Mouse (Mus musculus): Measurements from ENCODE around the gene Notch2. TPM values are rescaled to one million over a fixed set of nuclear protein-coding genes. Genes with fewer than 3 reads are reported as not detected.

Gene Notch2
- polyA plus RNA-seq, 1 experiment from 2014 or later, result 6.4 TPM

- no peaks in the 10 kb centered on the region for H3K27me3 ChIP-seq
- H3K9ac ChIP-seq, result no peak overlapping the region
- 21% methylated on average over 2 of the region's 2 CpGs for WGBS (ENCODE audit: insufficient replicate concordance)
- H3K36me3 ChIP-seq (replicated peaks), result no peaks in the 10 kb centered on the region
- no peak for ATAC-seq (ENCODE audit: insufficient read depth)
- H3K27ac ChIP-seq (replicated peaks), result no peak overlapping the region
- no peaks in the 10 kb centered on the region for H3K4me1 ChIP-seq (replicated peaks)
- H3K9me3 ChIP-seq (replicated peaks), result no peaks in the 10 kb centered on the region
- no peak overlapping the region for H3K4me3 ChIP-seq (replicated peaks)
- no peak overlapping the region for H3K4me2 ChIP-seq
These were observed 144.3 kb downstream of the Notch2 start for GRCm38 (mm10) chr3:98157585-98157984.

DNA sequence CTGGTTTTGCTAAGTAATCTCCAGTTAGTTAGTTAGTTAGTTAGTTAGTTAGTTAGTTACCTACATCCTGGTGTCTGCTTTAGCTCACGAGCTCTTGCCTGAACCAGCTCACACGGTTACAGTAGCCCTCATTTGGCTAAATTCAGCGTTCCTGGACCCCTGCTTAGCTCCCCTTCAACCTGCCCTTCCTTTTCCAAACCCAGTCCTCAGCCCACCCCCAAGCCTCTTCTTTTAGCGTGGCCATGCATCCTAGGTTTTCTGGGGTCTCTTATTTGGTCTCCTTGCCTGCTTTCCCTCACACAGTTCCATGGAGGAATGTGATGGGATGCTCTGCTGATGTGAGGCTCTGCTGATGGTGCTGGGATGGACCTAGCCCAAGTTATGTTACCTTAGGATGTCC is 145.3 kb downstream of the Notch2 start:
- H3K4me3 ChIP-seq (replicated peaks), result no peak overlapping the region
- no peak for ATAC-seq (ENCODE audit: insufficient read depth)
- H3K27ac ChIP-seq (replicated peaks), result no peak overlapping the region
- no peaks in the 10 kb centered on the region for H3K9me3 ChIP-seq (replicated peaks)
- H3K27me3 ChIP-seq, result no peaks in the 10 kb centered on the region
- no peak overlapping the region for H3K4me2 ChIP-seq
- 62% methylated on average over 4 of the region's 4 CpGs for WGBS (ENCODE audit: insufficient replicate concordance)
- H3K4me1 ChIP-seq (replicated peaks), result no peaks in the 10 kb centered on the region
- no peak overlapping the region for H3K9ac ChIP-seq
- no peaks in the 10 kb centered on the region for H3K36me3 ChIP-seq (replicated peaks)

DNA sequence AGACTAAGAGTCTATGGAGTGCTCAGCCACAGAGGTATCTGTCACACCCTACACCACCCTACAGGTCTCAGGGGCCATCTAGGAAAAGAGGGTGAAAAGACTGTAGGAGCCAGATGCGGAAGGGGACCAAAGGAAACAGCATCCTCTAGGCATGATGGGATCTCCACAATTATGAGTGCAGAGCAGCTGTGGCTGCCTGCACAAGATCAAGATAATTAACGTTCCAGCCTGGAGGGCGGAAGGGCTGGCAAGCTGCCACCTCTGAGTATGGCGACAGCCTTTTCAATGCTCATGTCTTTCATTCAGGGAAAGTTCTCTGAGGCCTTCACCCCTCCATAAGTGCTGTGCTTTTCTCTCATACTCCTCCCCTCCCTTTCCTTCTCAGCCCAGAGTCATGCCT is 146.0 kb downstream of the Notch2 start:
- H3K27ac ChIP-seq (replicated peaks), result no peak overlapping the region
- 55% methylated on average over 4 of the region's 4 CpGs for WGBS (ENCODE audit: insufficient replicate concordance)
- no peak overlapping the region for H3K4me2 ChIP-seq
- H3K36me3 ChIP-seq (replicated peaks), result no peaks in the 10 kb centered on the region
- H3K9ac ChIP-seq, result no peak overlapping the region
- no peaks in the 10 kb centered on the region for H3K9me3 ChIP-seq (replicated peaks)
- no peak for ATAC-seq (ENCODE audit: insufficient read depth)
- H3K4me3 ChIP-seq (replicated peaks), result no peak overlapping the region
- H3K27me3 ChIP-seq, result no peaks in the 10 kb centered on the region
- H3K4me1 ChIP-seq (replicated peaks), result no peaks in the 10 kb centered on the region

GRCm38 (mm10) chr3:98160330-98160729 is 147.0 kb downstream of the Notch2 start, which contains the start of gene Adam30:
Gene Adam30, plus strand, starts transcription at chr3:98160630.
- no peaks in the 10 kb centered on the region for H3K4me1 ChIP-seq (replicated peaks)
- no peak within 1 kb of the TSS for H3K4me3 ChIP-seq (replicated peaks)
- no peaks in the 10 kb centered on the region for H3K9me3 ChIP-seq (replicated peaks)
- H3K36me3 ChIP-seq (replicated peaks), result no peaks in the 10 kb centered on the region
- H3K4me2 ChIP-seq, result no peak within 1 kb of the TSS
- no peak within 1 kb of the TSS for H3K9ac ChIP-seq
- H3K27me3 ChIP-seq, result no peaks in the 10 kb centered on the region
- 81% methylated on average over 17 of the region's 17 CpGs for WGBS (ENCODE audit: insufficient replicate concordance)
- H3K27ac ChIP-seq (replicated peaks), result no peak within 1 kb of the TSS
- no peak for ATAC-seq (ENCODE audit: insufficient read depth)

DNA sequence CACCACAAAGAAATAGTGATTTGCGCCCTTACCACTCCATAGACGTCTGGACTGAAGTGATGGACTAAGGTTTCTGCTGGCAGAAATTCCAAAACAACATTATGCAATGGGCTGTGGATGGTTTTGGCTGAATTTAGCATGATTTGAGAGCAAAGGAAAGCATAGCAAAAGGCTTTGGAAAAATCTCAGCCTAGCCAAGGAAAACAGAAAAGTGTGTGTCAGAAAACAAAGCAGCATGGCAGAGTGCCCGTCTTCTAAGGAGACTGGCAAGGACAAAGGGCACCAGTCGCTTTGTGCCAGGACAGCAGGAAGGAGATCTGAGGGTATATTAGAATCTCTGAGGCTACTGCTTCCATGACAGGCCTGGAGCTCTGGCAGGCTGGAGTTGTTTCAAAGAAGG is 165.0 kb downstream of the Notch2 start:
- WGBS (ENCODE audit: insufficient replicate concordance), result 52% methylated on average over 4 of the region's 4 CpGs
- no peak for ATAC-seq (ENCODE audit: insufficient read depth)
- Histone ChIP-seq H3K9me3 (replicated peaks) (no peaks in the 10 kb centered on the region), H3K27ac (replicated peaks) (no peak overlapping the region), H3K27me3 (no peaks in the 10 kb centered on the region), H3K4me3 (replicated peaks) (no peak overlapping the region), H3K4me1 (replicated peaks) (no peaks in the 10 kb centered on the region), H3K9ac (no peak overlapping the region), H3K4me2 (no peak overlapping the region), H3K36me3 (replicated peaks) (no peaks in the 10 kb centered on the region)

DNA sequence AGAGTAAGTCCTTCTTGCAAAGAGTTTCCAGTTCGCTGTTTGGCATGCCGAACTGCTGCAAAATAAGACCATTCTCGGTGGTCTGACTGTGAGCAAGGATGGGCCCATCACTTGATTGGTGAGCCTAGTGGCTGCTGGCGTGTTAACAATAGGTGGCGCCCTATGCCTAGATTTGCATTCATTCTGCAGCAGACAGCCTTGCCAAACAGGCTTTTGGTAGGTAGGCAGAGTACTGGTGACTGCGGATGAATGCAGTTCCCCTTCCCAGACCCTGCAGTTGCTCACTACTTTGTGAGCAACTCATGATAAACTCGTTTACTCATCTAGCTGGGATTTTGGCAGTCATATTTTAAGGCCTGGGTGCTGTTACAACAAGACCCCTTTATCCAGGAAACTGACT is 167.5 kb downstream of the Notch2 start:
- no peak overlapping the region for H3K4me3 ChIP-seq (replicated peaks)
- ATAC-seq (ENCODE audit: insufficient read depth), result no peak
- H3K9me3 ChIP-seq (replicated peaks), result no peaks in the 10 kb centered on the region
- 19% methylated on average over 7 of the region's 7 CpGs for WGBS (ENCODE audit: insufficient replicate concordance)
- H3K4me1 ChIP-seq (replicated peaks), result no peaks in the 10 kb centered on the region
- no peak overlapping the region for H3K27ac ChIP-seq (replicated peaks)
- H3K36me3 ChIP-seq (replicated peaks), result no peaks in the 10 kb centered on the region
- H3K27me3 ChIP-seq, result no peaks in the 10 kb centered on the region
- H3K4me2 ChIP-seq, result no peak overlapping the region
- H3K9ac ChIP-seq, result no peak overlapping the region

- 71% methylated on average over 10 of the region's 10 CpGs for WGBS (ENCODE audit: insufficient replicate concordance)
- Histone ChIP-seq H3K36me3 (replicated peaks) (no peaks in the 10 kb centered on the region), H3K4me2 (no peak overlapping the region), H3K27ac (replicated peaks) (no peak overlapping the region), H3K27me3 (no peaks in the 10 kb centered on the region), H3K4me1 (replicated peaks) (no peaks in the 10 kb centered on the region; the same call in 1 of the 2 replicates), H3K4me3 (replicated peaks) (no peak overlapping the region), H3K9me3 (replicated peaks) (no peaks in the 10 kb centered on the region), H3K9ac (no peak overlapping the region)
- no peak for ATAC-seq (ENCODE audit: insufficient read depth)
These were observed 171.9 kb downstream of the Notch2 start for GRCm38 (mm10) chr3:98185163-98185714.

- H3K4me3 ChIP-seq (replicated peaks), result no peak overlapping the region
- 68% methylated on average over 3 of the region's 3 CpGs for WGBS (ENCODE audit: insufficient replicate concordance)
- no peaks in the 10 kb centered on the region for H3K36me3 ChIP-seq (replicated peaks)
- H3K9me3 ChIP-seq (replicated peaks), result no peaks in the 10 kb centered on the region
- no peak for ATAC-seq (ENCODE audit: insufficient read depth)
- H3K27ac ChIP-seq (replicated peaks), result no peak overlapping the region
- H3K4me2 ChIP-seq, result no peak overlapping the region
- H3K9ac ChIP-seq, result no peak overlapping the region
- no peaks in the 10 kb centered on the region; the same call in 1 of the 2 replicates for H3K4me1 ChIP-seq (replicated peaks)
- H3K27me3 ChIP-seq, result no peaks in the 10 kb centered on the region
These were observed 174.4 kb downstream of the Notch2 start for GRCm38 (mm10) chr3:98187777-98188176.

GRCm38 (mm10) chr3:98197711-98198532 is 184.6 kb downstream of the Notch2 start:
- H3K9ac ChIP-seq, result no peak overlapping the region
- H3K9me3 ChIP-seq (replicated peaks), result no peaks in the 10 kb centered on the region
- H3K27ac ChIP-seq (replicated peaks), result 0 out of 2 replicates have a peak overlapping the region, but pooled peaks have one; percentile 7
- peaks cover 4% of the 10 kb centered on the region for H3K4me1 ChIP-seq (replicated peaks)
- no peak overlapping the region for H3K4me3 ChIP-seq (replicated peaks)
- H3K4me2 ChIP-seq, result no peak overlapping the region
- H3K36me3 ChIP-seq (replicated peaks), result no peaks in the 10 kb centered on the region
- 40% methylated on average over 9 of the region's 9 CpGs for WGBS (ENCODE audit: insufficient replicate concordance)
- H3K27me3 ChIP-seq, result no peaks in the 10 kb centered on the region
- ATAC-seq (ENCODE audit: insufficient read depth), result peak; percentile 69

GRCm38 (mm10) chr3:98199747-98200146 is 186.4 kb downstream of the Notch2 start:
- no peak for ATAC-seq (ENCODE audit: insufficient read depth)
- H3K36me3 ChIP-seq (replicated peaks), result no peaks in the 10 kb centered on the region
- H3K27me3 ChIP-seq, result no peaks in the 10 kb centered on the region
- no peak overlapping the region for H3K4me3 ChIP-seq (replicated peaks)
- WGBS (ENCODE audit: insufficient replicate concordance), result 42% methylated on average over 5 of the region's 5 CpGs
- no peak overlapping the region for H3K27ac ChIP-seq (replicated peaks)
- H3K9me3 ChIP-seq (replicated peaks), result no peaks in the 10 kb centered on the region
- H3K4me1 ChIP-seq (replicated peaks), result peaks cover 4% of the 10 kb centered on the region
- H3K4me2 ChIP-seq, result no peak overlapping the region
- H3K9ac ChIP-seq, result no peak overlapping the region

Data from liver, embryonic 15.5 days (tissue).